Mouse (Mus musculus) ES-E14 (cell line): ENCODE results near the gene D430042O09Rik.

Experiments used
- HCFC1 ChIP-seq: IDR thresholded peaks from 2 replicates; pipeline ENCODE4 v1.6.1; 2012; ENCODE audit warnings: low read length, inconsistent platforms, borderline replicate concordance; ENCODE audit not compliant: insufficient read depth
- MAFK ChIP-seq: IDR thresholded peaks from 2 replicates; pipeline ENCODE4 v1.6.1; 2014; ENCODE audit warnings: mild to moderate bottlenecking, low read depth, low read length, inconsistent platforms; ENCODE audit not compliant: insufficient read depth

DNA sequence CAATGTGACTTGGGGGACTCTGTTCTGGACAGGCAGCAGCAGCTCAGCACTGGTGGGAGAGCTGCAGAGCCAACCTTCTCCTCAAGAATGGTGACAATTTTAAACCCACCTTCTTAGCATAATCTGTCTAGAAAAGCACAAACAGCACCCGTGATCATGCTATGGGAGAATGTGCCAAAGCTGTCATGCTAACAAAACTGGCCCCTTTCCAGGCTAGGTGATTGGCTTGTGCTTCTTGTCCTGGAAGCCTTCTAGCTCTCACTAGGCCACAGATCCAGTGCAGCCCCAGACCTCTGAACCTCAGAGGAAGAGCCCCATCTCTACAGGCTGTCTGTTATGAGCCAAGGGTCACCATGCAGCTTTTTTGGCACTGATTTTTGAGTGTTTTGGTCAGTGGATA, 98.9 kb downstream of the D430042O09Rik start:
- TF ChIP-seq HCFC1 (no peak), MAFK (no peak)
